Comparison of ENCODE assay signal across 16 mouse cellular contexts in genomic region chr4:29119480-29120153, GRCm38 (mm10).
DNase-seq lines count a peak whose midpoint lies in the region; ATAC-seq lines count a peak whose summit lies in the region.
"Had no signal": no experiment of that assay in that cellular context is flagged by ENCODE, and none has a peak within 500 bp of the region (broad histone marks: within the 10 kb centered on the region; RNA-seq: fewer than 3 reads in every experiment).

No protein-coding gene starts in this region.

- peaks cover 14% of the 10 kb centered on the region for H3K4me1 ChIP-seq in forebrain, embryonic 12.5 days
- H3K4me1 ChIP-seq in forebrain, embryonic 13.5 days = peaks cover 19% of the 10 kb centered on the region
- peaks cover 7% of the 10 kb centered on the region for H3K4me1 ChIP-seq in lung, embryonic 16.5 days (replicated peaks; ENCODE audit: control insufficient read depth, insufficient read depth, low read length)

- DNase-seq in lung, adult 18-20 months = no peak
- peak; percentile 62 for DNase-seq in embryo, embryonic 10.5 days (ENCODE audit: low spot score)
- peak; percentile 41 for DNase-seq in mesoderm, embryonic 11.5 days (ENCODE audit: low read depth, low spot score)
- no peak for DNase-seq in urinary bladder, adult 2 months (ENCODE audit: low spot score)
- no peak for DNase-seq in ovary, postnatal 10 days (ENCODE audit: low spot score)
- DNase-seq: adrenal gland, postnatal 25 days; cerebellum, adult 2 months; gastrocnemius, adult 2 months; heart, adult 11 months; heart, postnatal 36 days had no signal

- no peaks in the 10 kb centered on the region for H3K36me3 ChIP-seq in forebrain, embryonic 12.5 days (replicated peaks)
- no peaks in the 10 kb centered on the region for H3K36me3 ChIP-seq in forebrain, embryonic 13.5 days (ENCODE audit: poor library complexity, severe bottlenecking)
- H3K36me3 ChIP-seq in lung, embryonic 16.5 days (ENCODE audit: control insufficient read depth, insufficient read depth, low read length) = no peaks in the 10 kb centered on the region
- H3K36me3 ChIP-seq: heart, embryonic 13.5 days had no signal

- peaks cover 10% of the 10 kb centered on the region for H3K27me3 ChIP-seq in forebrain, embryonic 12.5 days
- H3K27me3 ChIP-seq in forebrain, embryonic 13.5 days = no peaks in the 10 kb centered on the region
- H3K27me3 ChIP-seq in lung, embryonic 16.5 days (ENCODE audit: control insufficient read depth, insufficient read depth, low read depth, low read length) = no peaks in the 10 kb centered on the region
- H3K27me3 ChIP-seq: CH12.LX; heart, embryonic 13.5 days had no signal

- no peak overlapping the region; the same call in 1 of the 2 replicates for H3K4me2 ChIP-seq in forebrain, embryonic 12.5 days
- no peak overlapping the region for H3K4me2 ChIP-seq in forebrain, embryonic 13.5 days
- H3K4me2 ChIP-seq in lung, embryonic 16.5 days (ENCODE audit: low read depth, low read length) = no peak overlapping the region

- H3K9ac ChIP-seq in forebrain, embryonic 12.5 days = no peak overlapping the region
- H3K9ac ChIP-seq in forebrain, embryonic 13.5 days = no peak overlapping the region
- H3K9ac ChIP-seq in lung, embryonic 16.5 days (ENCODE audit: low read length) = no peak overlapping the region
- H3K9ac ChIP-seq: heart, embryonic 13.5 days had no signal

- peak; percentile 58; the same call in 1 of the 2 replicates for ATAC-seq in forebrain, embryonic 12.5 days (ENCODE audit: low FRiP score)
- no peak for ATAC-seq in forebrain, embryonic 13.5 days
- ATAC-seq in lung, embryonic 16.5 days (ENCODE audit: low read depth) = no peak

- no peak overlapping the region for H3K4me3 ChIP-seq in forebrain, embryonic 12.5 days (replicated peaks)
- no peak overlapping the region for H3K4me3 ChIP-seq in forebrain, embryonic 13.5 days
- H3K4me3 ChIP-seq in lung, embryonic 16.5 days (ENCODE audit: low read length) = no peak overlapping the region
- H3K4me3 ChIP-seq: gastrocnemius, adult 2 months; heart, embryonic 13.5 days; myocyte had no signal

- H3K9me3 ChIP-seq in forebrain, embryonic 12.5 days = no peaks in the 10 kb centered on the region
- H3K9me3 ChIP-seq in forebrain, embryonic 13.5 days (replicated peaks) = no peaks in the 10 kb centered on the region
- no peaks in the 10 kb centered on the region for H3K9me3 ChIP-seq in lung, embryonic 16.5 days (ENCODE audit: control insufficient read depth, low read length)
- H3K9me3 ChIP-seq: heart, embryonic 13.5 days had no signal

- WGBS in forebrain, embryonic 12.5 days = 23% methylated on average over 9 of the region's 9 CpGs
- WGBS in forebrain, embryonic 13.5 days = 22% methylated on average over 9 of the region's 9 CpGs
- 60% methylated on average over 9 of the region's 9 CpGs for WGBS in lung, embryonic 16.5 days

- H3K27ac ChIP-seq in forebrain, embryonic 12.5 days = no peak overlapping the region
- no peak overlapping the region for H3K27ac ChIP-seq in forebrain, embryonic 13.5 days
- peak overlapping the region; percentile 75 for H3K27ac ChIP-seq in lung, embryonic 16.5 days (ENCODE audit: low read length)
- H3K27ac ChIP-seq: gastrocnemius, adult 2 months had no signal

Comparison
In these comparisons a context has a peak if more than half of its experiments do, and no peak if none do; other contexts are left out.
1. DNase-seq: peak in embryo, embryonic 10.5 days (single experiment) and mesoderm, embryonic 11.5 days (single experiment); none in lung, adult 18-20 months (0 of 2), urinary bladder, adult 2 months (single experiment) and ovary, postnatal 10 days (single experiment).